Mouse (Mus musculus): Measurements from ENCODE around the gene Mybpc2. TPM values are rescaled to one million over a fixed set of nuclear protein-coding genes. Genes with fewer than 3 reads are reported as not detected.
A peak's percentile ranks its signal among the peaks of the same experiment; 100 is the strongest.

The Mybpc2 gene
- polyA plus RNA-seq, 1 experiment from 2014 or later, result 0.27 TPM

DNA sequence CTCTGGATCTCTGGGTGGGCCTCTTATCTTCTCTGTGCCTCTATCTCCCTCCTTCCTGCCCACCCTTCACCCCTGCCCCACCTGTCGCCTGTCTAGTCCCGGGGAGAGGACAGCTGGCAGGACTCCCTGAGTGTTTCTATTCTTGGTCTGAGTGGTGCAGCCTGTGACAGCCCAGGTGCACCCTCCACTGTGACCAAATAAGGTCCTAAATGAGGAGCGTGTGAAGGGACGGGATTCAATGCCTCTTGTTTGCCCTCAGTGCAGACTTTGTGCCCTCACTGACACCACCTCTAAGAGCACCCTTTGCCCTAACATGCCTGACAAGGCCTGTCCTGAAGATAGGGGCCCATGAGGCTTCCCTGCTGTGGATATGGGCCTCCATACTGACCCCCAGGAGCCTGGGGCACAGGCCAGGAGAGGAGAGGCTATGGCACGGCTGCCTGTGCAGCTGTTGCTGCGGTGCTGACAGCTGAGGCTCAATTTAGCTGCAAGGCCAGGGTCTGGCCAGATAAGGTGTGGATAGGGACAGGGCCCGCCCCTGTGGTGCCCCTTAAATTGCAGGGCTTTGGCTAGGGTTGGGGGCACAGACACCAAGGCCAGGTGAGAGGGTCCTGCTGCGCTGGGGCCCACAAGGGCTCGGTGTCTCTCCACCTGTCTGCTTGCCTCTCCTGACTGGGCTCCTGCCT, 51.4 kb downstream of the Mybpc2 start:
- Histone ChIP-seq H3K36me3 (no peaks in the 10 kb centered on the region), H3K27me3 (replicated peaks) (peaks cover 10% of the 10 kb centered on the region; the same call in 1 of the 2 replicates), H3K9ac (no peak overlapping the region), H3K9me3 (no peaks in the 10 kb centered on the region), H3K4me1 (peaks cover 17% of the 10 kb centered on the region), H3K4me3 (replicated peaks) (no peak overlapping the region), H3K27ac (peak overlapping the region; percentile 72), H3K4me2 (no peak overlapping the region)
- ATAC-seq (ENCODE audit: insufficient read depth, low FRiP score, low read depth), result no peak
- 32% methylated on average over 9 of the region's 9 CpGs for WGBS

- Histone ChIP-seq H3K4me1 (peaks cover 18% of the 10 kb centered on the region), H3K9me3 (no peaks in the 10 kb centered on the region), H3K4me2 (no peak overlapping the region), H3K27me3 (replicated peaks) (peaks cover 7% of the 10 kb centered on the region; the same call in 1 of the 2 replicates), H3K27ac (peak overlapping the region; percentile 72; the same call in 1 of the 2 replicates), H3K36me3 (no peaks in the 10 kb centered on the region), H3K9ac (no peak overlapping the region), H3K4me3 (replicated peaks) (no peak overlapping the region)
- 32% methylated on average over 1 of the region's 1 CpGs for WGBS
- ATAC-seq (ENCODE audit: insufficient read depth, low FRiP score, low read depth), result no peak
Measured at GRCm38 (mm10) chr7:44472558-44472885, 51.9 kb downstream of the Mybpc2 start.

DNA sequence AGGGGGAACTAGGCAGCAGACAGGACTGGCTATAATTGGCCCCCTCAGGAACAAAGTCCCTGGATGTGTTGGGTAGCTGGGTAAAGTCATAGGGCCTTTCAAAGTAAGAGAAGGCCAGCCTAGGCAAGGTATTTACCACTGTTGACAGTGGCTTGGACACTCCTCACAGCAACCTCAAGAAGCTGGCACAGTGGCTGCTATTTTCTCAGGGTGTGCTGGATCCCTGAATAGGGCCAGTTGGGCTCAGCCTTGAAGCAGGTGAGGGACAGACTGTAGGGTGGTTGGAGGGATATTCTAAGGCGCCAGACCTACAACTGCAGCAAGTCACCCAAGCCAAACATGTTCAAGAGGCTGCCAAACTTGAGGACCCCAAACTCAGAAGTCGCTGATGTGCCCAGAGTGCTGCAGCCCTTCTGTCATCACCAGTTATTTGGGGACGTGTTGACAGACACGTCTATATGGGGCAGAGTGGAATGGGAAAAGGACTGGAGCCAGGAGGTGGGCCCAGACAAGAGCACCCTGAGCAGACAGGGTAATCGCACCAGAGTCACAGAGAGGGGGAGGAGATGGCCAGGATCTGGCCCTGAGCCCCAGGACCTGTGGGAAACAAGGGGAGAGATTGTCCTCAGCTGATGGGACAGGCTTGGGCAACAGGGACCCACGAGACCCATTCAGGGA, 52.4 kb downstream of the Mybpc2 start:
- H3K9ac ChIP-seq, result no peak overlapping the region
- peaks cover 23% of the 10 kb centered on the region for H3K4me1 ChIP-seq
- no peaks in the 10 kb centered on the region for H3K9me3 ChIP-seq
- H3K27me3 ChIP-seq (replicated peaks), result peaks cover 7% of the 10 kb centered on the region; the same call in 1 of the 2 replicates
- H3K36me3 ChIP-seq, result no peaks in the 10 kb centered on the region
- H3K27ac ChIP-seq, result no peak overlapping the region
- no peak for ATAC-seq (ENCODE audit: insufficient read depth, low FRiP score, low read depth)
- WGBS, result 45% methylated on average over 6 of the region's 6 CpGs
- H3K4me2 ChIP-seq, result no peak overlapping the region
- no peak overlapping the region for H3K4me3 ChIP-seq (replicated peaks)

GRCm38 (mm10) chr7:44470696-44471612, 53.5 kb downstream of the Mybpc2 start:
- Histone ChIP-seq H3K27ac (no peak overlapping the region), H3K36me3 (no peaks in the 10 kb centered on the region)
- 78% methylated on average over 16 of the region's 16 CpGs for WGBS

DNA sequence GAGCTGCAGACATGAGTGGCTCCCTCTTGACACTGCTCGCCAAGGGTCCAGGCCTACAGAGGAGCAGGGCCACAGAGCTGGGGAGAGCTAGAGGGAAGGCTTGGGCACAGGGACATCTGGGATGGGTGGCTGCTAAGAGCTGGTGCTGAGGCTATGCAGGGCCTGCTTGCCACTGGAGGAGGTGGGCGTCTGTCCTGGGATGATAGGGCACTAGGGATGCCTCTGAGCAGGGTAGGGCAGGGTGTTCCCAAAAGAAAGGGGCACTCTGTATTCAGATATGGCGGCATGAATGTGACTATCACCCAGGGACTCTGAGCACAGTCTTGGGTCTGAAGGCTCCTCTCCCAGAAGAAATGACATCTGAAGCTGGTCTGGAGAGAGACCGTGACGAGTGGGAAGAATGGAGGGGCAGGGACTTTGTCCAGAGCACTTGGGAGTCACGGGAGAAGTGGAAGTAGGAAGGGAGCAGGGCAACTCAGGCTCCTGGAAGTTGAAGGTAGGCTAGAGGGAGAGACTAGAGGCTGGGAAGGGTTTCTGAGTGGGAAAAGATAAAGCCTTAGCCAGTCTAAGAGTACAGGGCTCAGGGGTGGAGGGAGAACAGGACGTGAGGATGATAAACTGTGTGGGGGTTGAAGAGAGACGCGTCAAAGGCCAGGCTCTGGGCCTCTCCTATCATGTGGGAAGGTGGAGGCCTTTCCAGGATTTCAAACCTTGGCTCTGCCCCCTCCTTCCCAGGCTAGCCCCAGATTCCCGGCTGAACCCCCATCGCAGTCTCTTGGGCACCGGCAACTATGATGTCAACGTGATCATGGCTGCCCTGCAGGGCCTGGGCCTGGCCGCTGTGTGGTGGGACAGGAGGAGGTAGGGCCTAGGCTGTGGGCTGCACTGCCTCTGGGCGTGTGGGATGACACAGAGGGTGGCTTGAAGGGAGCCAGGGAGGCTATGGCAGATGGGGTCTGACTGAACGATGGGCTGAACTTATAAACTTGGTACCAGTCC, 54.5 kb downstream of the Mybpc2 start:
- Histone ChIP-seq H3K27ac (no peak overlapping the region), H3K4me1 (peaks cover 24% of the 10 kb centered on the region), H3K27me3 (replicated peaks) (0 out of 2 replicates have a peak, but pooled peaks cover 1% of the 10 kb centered on the region), H3K9me3 (no peaks in the 10 kb centered on the region), H3K9ac (no peak overlapping the region), H3K36me3 (no peaks in the 10 kb centered on the region), H3K4me2 (no peak overlapping the region), H3K4me3 (replicated peaks) (no peak overlapping the region)
- WGBS, result 83% methylated on average over 16 of the region's 16 CpGs
- ATAC-seq (ENCODE audit: insufficient read depth, low FRiP score, low read depth), result no peak

More at GRCm38 (mm10) chr7:44470696-44471612, 53.5 kb downstream of the Mybpc2 start:
- H3K9me3 ChIP-seq, result no peaks in the 10 kb centered on the region
- H3K4me1 ChIP-seq, result peaks cover 24% of the 10 kb centered on the region
- H3K4me3 ChIP-seq (replicated peaks), result no peak overlapping the region
- ATAC-seq (ENCODE audit: insufficient read depth, low FRiP score, low read depth), result no peak
- peaks cover 7% of the 10 kb centered on the region; the same call in 1 of the 2 replicates for H3K27me3 ChIP-seq (replicated peaks)
- H3K9ac ChIP-seq, result no peak overlapping the region
- H3K4me2 ChIP-seq, result no peak overlapping the region

DNA sequence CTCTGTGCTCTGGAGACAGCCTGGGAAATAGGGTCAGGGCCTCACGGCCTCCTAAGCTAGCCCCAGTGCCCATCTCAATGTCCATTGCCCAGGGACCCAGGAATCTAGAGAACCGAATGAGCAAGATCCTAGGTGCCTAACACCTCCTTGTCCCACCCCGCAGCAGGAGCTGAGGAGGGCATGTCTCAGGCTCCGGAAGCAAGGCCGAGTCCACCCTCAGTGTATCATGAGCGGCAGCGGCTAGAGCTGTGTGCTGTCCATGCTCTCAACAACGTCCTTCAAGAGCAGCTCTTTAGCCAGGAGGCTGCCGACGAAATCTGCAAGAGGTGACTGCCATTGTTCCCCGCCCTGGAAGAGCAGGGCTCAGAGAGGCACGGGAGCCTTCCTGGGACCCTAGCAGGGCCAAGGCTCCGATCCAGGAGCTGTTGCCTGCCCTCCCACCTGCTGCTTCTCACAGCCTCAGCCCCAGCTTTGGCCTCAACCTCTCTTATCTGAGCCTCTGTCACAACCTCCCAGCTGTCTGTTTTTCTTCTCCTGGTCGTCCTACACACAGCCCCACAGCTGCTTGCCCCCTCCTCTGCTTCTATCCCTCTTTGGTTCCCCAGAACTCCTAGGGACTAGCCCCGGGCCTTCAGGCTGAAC, 55.7 kb downstream of the Mybpc2 start:
- Histone ChIP-seq H3K4me1 (peaks cover 24% of the 10 kb centered on the region), H3K27ac (0 out of 2 replicates have a peak overlapping the region, but pooled peaks have one; percentile 74), H3K36me3 (no peaks in the 10 kb centered on the region), H3K4me3 (replicated peaks) (peak overlapping the region; percentile 81), H3K27me3 (replicated peaks) (peaks cover 13% of the 10 kb centered on the region), H3K9ac (peak overlapping the region; percentile 57; the same call in 1 of the 2 replicates), H3K4me2 (peak overlapping the region; percentile 72), H3K9me3 (no peaks in the 10 kb centered on the region)
- no peak for ATAC-seq (ENCODE audit: insufficient read depth, low FRiP score, low read depth)
- WGBS, result 71% methylated on average over 15 of the region's 15 CpGs

GRCm38 (mm10) chr7:44467811-44468411, 56.5 kb downstream of the Mybpc2 start, which contains the start of gene Josd2:
TSS of gene Josd2 (plus strand) at chr7:44467980.
- Histone ChIP-seq H3K27me3 (replicated peaks) (peaks cover 21% of the 10 kb centered on the region), H3K36me3 (no peaks in the 10 kb centered on the region), H3K4me3 (replicated peaks) (peak within 1 kb of the TSS; percentile 81), H3K4me2 (peak within 1 kb of the TSS; percentile 72), H3K9ac (peak within 1 kb of the TSS; percentile 57; the same call in 1 of the 2 replicates), H3K4me1 (peaks cover 20% of the 10 kb centered on the region), H3K27ac (peak within 1 kb of the TSS; percentile 74), H3K9me3 (no peaks in the 10 kb centered on the region)
- WGBS, result under 1% methylated on average over 42 of the region's 42 CpGs
- peak; percentile 95 for ATAC-seq (ENCODE audit: insufficient read depth, low FRiP score, low read depth)

GRCm38 (mm10) chr7:44466888-44467311, 57.6 kb downstream of the Mybpc2 start:
- Histone ChIP-seq H3K27ac (no peak overlapping the region), H3K4me2 (peak overlapping the region; percentile 72; the same call in 1 of the 2 replicates), H3K9ac (no peak overlapping the region), H3K36me3 (no peaks in the 10 kb centered on the region), H3K4me3 (replicated peaks) (no peak overlapping the region), H3K4me1 (peaks cover 21% of the 10 kb centered on the region), H3K27me3 (replicated peaks) (peaks cover 31% of the 10 kb centered on the region), H3K9me3 (no peaks in the 10 kb centered on the region)
- 79% methylated on average over 16 of the region's 16 CpGs for WGBS
- ATAC-seq (ENCODE audit: insufficient read depth, low FRiP score, low read depth), result no peak

- Histone ChIP-seq H3K9ac (no peak overlapping the region), H3K4me3 (replicated peaks) (no peak overlapping the region), H3K27ac (no peak overlapping the region), H3K4me2 (no peak overlapping the region), H3K4me1 (peaks cover 21% of the 10 kb centered on the region), H3K36me3 (no peaks in the 10 kb centered on the region), H3K27me3 (replicated peaks) (peaks cover 38% of the 10 kb centered on the region), H3K9me3 (no peaks in the 10 kb centered on the region)
- WGBS, result 79% methylated on average over 10 of the region's 10 CpGs
- ATAC-seq (ENCODE audit: insufficient read depth, low FRiP score, low read depth), result no peak
Measured at GRCm38 (mm10) chr7:44466006-44466887, 58.2 kb downstream of the Mybpc2 start.
